Mouse (Mus musculus): Measurements from ENCODE around the gene Defb13.
"Not testable (repeated sequence)": the region's sequence is repeated elsewhere in the genome, so short reads cannot be mapped to it uniquely, and the experiment has no call there.

DNA sequence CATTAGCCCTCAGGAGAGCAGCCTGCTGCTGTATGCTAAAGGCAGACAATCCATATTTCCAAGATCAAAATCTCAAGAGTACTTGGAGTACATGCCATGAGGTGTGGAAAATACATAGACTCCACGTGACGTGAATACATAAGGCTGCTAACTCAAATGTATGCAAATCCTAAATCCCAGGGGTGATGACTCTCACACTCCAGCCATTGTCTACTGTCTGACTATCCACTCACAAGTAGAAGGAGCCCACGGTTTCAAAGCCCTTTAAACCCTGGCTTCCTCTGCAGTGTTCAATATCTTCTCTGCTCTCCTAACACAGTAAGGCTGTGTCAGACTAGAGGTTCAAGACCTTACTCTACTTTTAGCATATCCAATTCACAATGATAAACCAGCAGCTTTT is 15.8 kb upstream of the Defb13 start:
- TF ChIP-seq CTCF, EP300 (IDR thresholded peaks at IDR 0.05): not testable (repeated sequence)
